Mouse (Mus musculus) heart, adult 2 months (tissue): ENCODE measurements around the gene Clpb.

Experiments
- CTCF ChIP-seq: fragments of 200-600 bp; IDR thresholded peaks from 2 replicates; pipeline ENCODE4 v1.8.1; 2022; ENCODE audit warnings: antibody characterized with exemption, mild to moderate bottlenecking, moderate library complexity
- EP300 ChIP-seq: fragments of 200-500 bp; IDR thresholded peaks from 2 replicates; pipeline ENCODE4 v1.6.1; 2011; ENCODE audit warnings: low read depth, low read length, control low read depth; ENCODE audit not compliant: insufficient read depth
- POLR2A ChIP-seq: fragments of 200-500 bp; IDR thresholded peaks from 2 replicates; pipeline ENCODE4 v1.6.1; 2011; ENCODE audit warnings: mild to moderate bottlenecking, low read depth, low read length, control low read depth; ENCODE audit not compliant: insufficient read depth

DNA sequence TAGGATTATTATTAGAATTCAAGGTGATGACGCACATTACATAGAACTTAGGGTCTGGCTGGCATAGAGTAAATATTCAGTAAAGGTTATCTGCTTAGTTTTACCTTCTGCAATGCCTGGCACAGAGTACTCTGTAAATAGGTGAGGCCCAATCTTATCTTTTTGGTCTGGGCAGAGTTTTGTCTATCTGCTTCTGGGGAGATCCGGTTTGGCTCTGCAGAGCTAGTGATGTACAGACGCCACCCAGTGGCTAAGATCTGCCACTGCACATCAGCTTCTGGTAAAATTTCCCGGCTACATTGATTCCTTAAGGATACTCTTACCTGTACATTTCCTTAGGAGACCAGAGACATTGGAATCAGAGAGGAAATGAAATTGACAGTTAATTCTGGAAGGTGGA lies 43.1 kb upstream of the Clpb start:
- TF ChIP-seq CTCF (peak; percentile 92), POLR2A (no peak), EP300 (no peak)
